Mouse (Mus musculus): ENCODE results near the gene Syde2. TPM values are rescaled to one million over a fixed set of nuclear protein-coding genes. Genes with fewer than 3 reads are reported as not detected.

Gene Syde2
- polyA plus RNA-seq, 1 experiment from 2014 or later: 1.4 TPM

DNA sequence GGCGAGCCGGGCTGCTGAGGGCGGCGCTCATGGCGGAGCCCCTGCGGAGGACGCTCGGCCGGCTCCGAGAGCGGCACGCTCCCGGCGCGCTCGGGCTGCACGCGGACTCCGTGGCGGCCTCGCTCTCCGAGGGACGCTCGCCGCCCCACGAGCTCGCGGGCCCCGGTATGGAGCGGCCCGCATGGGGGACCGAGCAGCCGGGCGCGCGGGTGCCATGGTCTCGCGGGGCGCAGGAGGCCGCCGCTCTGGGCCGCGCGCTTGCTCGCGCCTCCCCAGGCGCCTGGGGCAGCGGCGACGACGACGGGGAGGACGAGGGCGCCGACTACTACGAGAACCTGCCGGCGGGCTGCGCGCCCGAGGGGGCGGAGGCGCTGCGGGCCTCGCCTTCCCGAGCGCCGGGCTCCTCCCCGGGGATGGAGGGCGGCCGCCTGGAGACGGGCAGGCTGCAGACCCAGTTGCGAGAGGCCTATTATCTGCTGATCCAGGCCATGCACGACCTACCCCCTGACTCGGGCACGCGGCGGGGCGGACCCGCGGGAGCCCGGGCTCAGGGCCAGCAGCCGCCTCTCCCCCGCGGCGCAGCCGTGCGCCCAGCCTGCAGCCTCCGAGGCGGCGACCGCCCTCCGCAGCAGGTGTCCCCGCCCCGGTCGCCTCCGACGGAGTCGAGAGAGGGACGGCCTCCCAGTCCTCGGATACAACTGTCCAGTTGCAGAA lies 457 bp downstream of the Syde2 start:
- WGBS: under 1% methylated on average over 98 of the region's 101 CpGs
- peaks cover 12% of the 10 kb centered on the region; the same call in 1 of the 2 replicates for H3K4me1 ChIP-seq (ENCODE audit: control insufficient read depth, insufficient read depth, low read length)

DNA sequence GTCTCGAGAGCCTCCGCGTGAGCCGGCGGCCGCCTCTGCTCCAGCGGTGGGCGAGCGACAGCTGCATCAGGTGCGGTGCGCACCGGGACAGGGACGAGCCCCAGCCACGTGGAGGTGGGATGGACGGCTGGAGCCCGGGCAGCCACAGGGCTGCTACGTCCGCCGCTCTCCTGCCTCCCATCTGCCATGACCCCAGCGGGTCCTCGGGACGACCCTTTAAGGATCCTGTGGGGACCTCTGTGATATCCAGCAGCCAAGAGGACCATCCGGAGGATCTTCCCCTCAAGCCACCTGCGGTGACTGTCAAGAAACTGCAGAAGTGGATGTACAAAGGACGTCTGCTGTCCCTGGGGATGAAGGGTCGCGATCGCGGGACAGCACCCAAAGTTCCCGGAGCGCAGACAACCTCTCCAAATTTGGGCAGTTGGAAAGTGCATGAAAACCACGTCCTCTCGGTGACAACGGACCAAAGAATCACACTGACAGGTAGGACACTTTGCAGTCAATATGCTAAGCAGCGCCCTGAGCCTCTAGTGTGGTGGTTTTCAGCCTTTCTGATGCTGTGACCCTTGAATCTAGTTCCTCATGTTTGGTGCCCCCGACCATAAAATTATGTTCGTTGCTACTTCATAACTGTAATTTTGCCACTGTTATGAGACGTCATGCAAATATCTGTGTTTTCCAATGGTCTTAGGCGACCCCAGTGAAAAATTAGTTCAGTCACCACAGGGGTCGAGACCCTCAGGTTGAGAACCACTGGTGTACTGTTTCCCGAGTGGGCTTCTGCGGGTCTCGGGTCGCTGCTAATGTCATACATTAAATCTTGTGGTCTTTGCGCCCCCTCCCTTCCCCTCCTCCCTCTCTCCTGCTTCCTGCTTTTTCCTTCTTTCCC lies 1.3 kb downstream of the Syde2 start:
- Histone ChIP-seq H3K27ac (ENCODE audit: low read length) (peak overlapping the region; percentile 95), H3K27me3 (replicated peaks; ENCODE audit: control insufficient read depth, insufficient read depth, low read length) (no peaks in the 10 kb centered on the region), H3K9me3 (ENCODE audit: control insufficient read depth, low read length) (no peaks in the 10 kb centered on the region), H3K4me2 (ENCODE audit: low read depth, low read length) (peak overlapping the region; percentile 75), H3K9ac (ENCODE audit: low read depth, low read length) (peak overlapping the region; percentile 82), H3K4me3 (ENCODE audit: low read length) (peak overlapping the region; percentile 68), H3K4me1 (ENCODE audit: control insufficient read depth, insufficient read depth, low read length) (peaks cover 12% of the 10 kb centered on the region; the same call in 1 of the 2 replicates), H3K36me3 (ENCODE audit: control insufficient read depth, insufficient read depth, low read length) (no peaks in the 10 kb centered on the region)
- 1% methylated on average over 45 of the region's 45 CpGs for WGBS
- ATAC-seq: no peak

More for the DNA sequence above, 457 bp downstream of the Syde2 start:
- peak; percentile 89 for ATAC-seq
- Histone ChIP-seq H3K4me2 (ENCODE audit: low read depth, low read length) (peak overlapping the region; percentile 75), H3K36me3 (ENCODE audit: control insufficient read depth, insufficient read depth, low read length) (no peaks in the 10 kb centered on the region), H3K9ac (ENCODE audit: low read depth, low read length) (peak overlapping the region; percentile 82), H3K4me3 (ENCODE audit: low read length) (peak overlapping the region; percentile 68), H3K9me3 (ENCODE audit: control insufficient read depth, low read length) (no peaks in the 10 kb centered on the region), H3K27ac (ENCODE audit: low read length) (peak overlapping the region; percentile 95), H3K27me3 (replicated peaks; ENCODE audit: control insufficient read depth, insufficient read depth, low read length) (no peaks in the 10 kb centered on the region)

DNA sequence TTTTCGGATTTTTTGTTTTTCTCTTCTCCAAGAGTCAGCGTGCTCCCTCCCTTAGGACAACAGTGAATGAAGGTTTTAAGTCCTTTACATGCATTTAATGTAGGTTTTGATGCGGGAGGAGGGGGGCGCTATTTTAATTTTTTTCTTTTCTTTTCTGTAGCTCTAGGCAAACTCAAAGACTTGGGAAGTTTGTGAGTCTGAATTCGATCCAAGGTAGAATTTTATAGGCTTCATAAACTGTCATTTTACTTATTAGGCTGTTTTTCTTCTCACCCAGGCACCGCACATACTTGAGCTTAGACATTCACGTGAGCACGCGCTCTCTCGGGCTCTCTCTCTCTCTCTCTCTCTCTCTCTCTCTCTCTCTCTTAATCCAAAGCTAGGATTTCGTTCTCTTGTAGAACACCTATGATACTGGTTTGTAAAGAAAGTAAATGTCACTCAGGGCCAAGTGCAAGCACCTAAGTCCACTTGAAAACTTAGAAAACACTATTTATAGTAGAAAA lies 2.0 kb downstream of the Syde2 start:
- H3K4me2 ChIP-seq (ENCODE audit: low read depth, low read length): peak overlapping the region; percentile 75
- peaks cover 12% of the 10 kb centered on the region; the same call in 1 of the 2 replicates for H3K4me1 ChIP-seq (ENCODE audit: control insufficient read depth, insufficient read depth, low read length)
- peak overlapping the region; percentile 82 for H3K9ac ChIP-seq (ENCODE audit: low read depth, low read length)
- no peaks in the 10 kb centered on the region for H3K27me3 ChIP-seq (replicated peaks; ENCODE audit: control insufficient read depth, insufficient read depth, low read length)
- H3K27ac ChIP-seq (ENCODE audit: low read length): peak overlapping the region; percentile 26; the same call in 1 of the 2 replicates
- no peak for ATAC-seq
- peak overlapping the region; percentile 68 for H3K4me3 ChIP-seq (ENCODE audit: low read length)
- H3K9me3 ChIP-seq (ENCODE audit: control insufficient read depth, low read length): no peaks in the 10 kb centered on the region
- WGBS: 7% methylated on average over 11 of the region's 11 CpGs
- H3K36me3 ChIP-seq (ENCODE audit: control insufficient read depth, insufficient read depth, low read length): no peaks in the 10 kb centered on the region

GRCm38 (mm10) chr3:145991130-145991529 lies 3.5 kb downstream of the Syde2 start:
- ATAC-seq: no peak
- 64% methylated on average over 13 of the region's 13 CpGs for WGBS

DNA sequence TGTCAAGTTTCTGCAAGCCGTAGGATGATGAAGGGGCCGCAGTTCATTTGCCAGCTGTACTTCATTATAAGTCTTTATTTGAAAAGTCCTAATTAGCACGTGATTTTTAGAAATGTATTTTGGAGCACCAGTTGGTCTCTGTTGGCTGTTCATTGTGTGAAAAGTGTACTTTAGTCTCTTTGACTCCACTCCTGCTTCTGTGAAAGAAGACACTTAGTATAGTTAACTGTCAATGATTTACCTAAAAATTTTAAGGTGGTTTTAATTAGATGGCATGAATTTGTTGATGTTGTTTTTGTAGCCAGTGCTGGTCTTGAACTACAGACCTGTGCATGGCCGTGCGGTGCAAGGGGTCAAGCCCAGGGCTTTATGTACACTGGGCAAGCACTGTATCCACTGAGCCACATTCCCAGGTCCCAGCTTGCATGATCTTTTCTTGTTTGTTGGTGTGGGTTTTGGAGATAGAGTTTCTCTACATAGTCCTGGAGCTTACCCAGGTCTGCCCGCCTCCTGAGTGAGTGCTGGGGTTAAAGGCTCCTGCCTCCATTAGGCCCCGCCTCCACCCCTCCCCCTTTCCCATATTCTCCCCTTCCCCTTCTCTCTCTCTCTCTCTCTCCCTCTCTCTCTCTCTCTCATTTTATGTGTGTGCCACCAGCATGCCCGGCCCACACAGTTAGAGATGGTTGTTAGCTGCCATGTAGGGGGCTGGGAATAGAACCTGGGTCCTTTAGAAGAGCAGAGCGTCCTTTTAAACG lies 4.5 kb downstream of the Syde2 start:
- H3K4me3 ChIP-seq (ENCODE audit: low read length): no peak overlapping the region
- H3K9ac ChIP-seq (ENCODE audit: low read depth, low read length): no peak overlapping the region
- ATAC-seq: no peak
- WGBS: 81% methylated on average over 10 of the region's 10 CpGs
- H3K4me2 ChIP-seq (ENCODE audit: low read depth, low read length): no peak overlapping the region
- no peaks in the 10 kb centered on the region for H3K9me3 ChIP-seq (ENCODE audit: control insufficient read depth, low read length)
- H3K36me3 ChIP-seq (ENCODE audit: control insufficient read depth, insufficient read depth, low read length): no peaks in the 10 kb centered on the region
- H3K27me3 ChIP-seq (replicated peaks; ENCODE audit: control insufficient read depth, insufficient read depth, low read length): no peaks in the 10 kb centered on the region
- peaks cover 12% of the 10 kb centered on the region; the same call in 1 of the 2 replicates for H3K4me1 ChIP-seq (ENCODE audit: control insufficient read depth, insufficient read depth, low read length)
- H3K27ac ChIP-seq (ENCODE audit: low read length): no peak overlapping the region

More at GRCm38 (mm10) chr3:145991130-145991529, 3.5 kb downstream of the Syde2 start:
- Histone ChIP-seq H3K4me1 (ENCODE audit: control insufficient read depth, insufficient read depth, low read length) (peaks cover 12% of the 10 kb centered on the region; the same call in 1 of the 2 replicates), H3K9me3 (ENCODE audit: control insufficient read depth, low read length) (no peaks in the 10 kb centered on the region), H3K4me2 (ENCODE audit: low read depth, low read length) (peak overlapping the region; percentile 23), H3K9ac (ENCODE audit: low read depth, low read length) (no peak overlapping the region; the same call in 1 of the 2 replicates), H3K27ac (ENCODE audit: low read length) (no peak overlapping the region), H3K36me3 (ENCODE audit: control insufficient read depth, insufficient read depth, low read length) (no peaks in the 10 kb centered on the region), H3K4me3 (ENCODE audit: low read length) (peak overlapping the region; percentile 29), H3K27me3 (replicated peaks; ENCODE audit: control insufficient read depth, insufficient read depth, low read length) (no peaks in the 10 kb centered on the region)

- H3K36me3 ChIP-seq (ENCODE audit: control insufficient read depth, insufficient read depth, low read length): no peaks in the 10 kb centered on the region
- peaks cover 12% of the 10 kb centered on the region; the same call in 1 of the 2 replicates for H3K4me1 ChIP-seq (ENCODE audit: control insufficient read depth, insufficient read depth, low read length)
- no peaks in the 10 kb centered on the region for H3K27me3 ChIP-seq (replicated peaks; ENCODE audit: control insufficient read depth, insufficient read depth, low read length)
- no peak for ATAC-seq
- H3K9ac ChIP-seq (ENCODE audit: low read depth, low read length): no peak overlapping the region
- H3K9me3 ChIP-seq (ENCODE audit: control insufficient read depth, low read length): no peaks in the 10 kb centered on the region
- no peak overlapping the region for H3K4me2 ChIP-seq (ENCODE audit: low read depth, low read length)
- no peak overlapping the region for H3K27ac ChIP-seq (ENCODE audit: low read length)
- WGBS: 71% methylated on average over 10 of the region's 10 CpGs
- H3K4me3 ChIP-seq (ENCODE audit: low read length): no peak overlapping the region
These were observed 5.1 kb downstream of the Syde2 start for GRCm38 (mm10) chr3:145992796-145993195.

GRCm38 (mm10) chr3:145993481-145994201 lies 6.0 kb downstream of the Syde2 start:
- no peaks in the 10 kb centered on the region for H3K27me3 ChIP-seq (replicated peaks; ENCODE audit: control insufficient read depth, insufficient read depth, low read length)
- ATAC-seq: no peak
- H3K4me2 ChIP-seq (ENCODE audit: low read depth, low read length): no peak overlapping the region
- H3K36me3 ChIP-seq (ENCODE audit: control insufficient read depth, insufficient read depth, low read length): no peaks in the 10 kb centered on the region; the same call in 1 of the 2 replicates
- peaks cover 12% of the 10 kb centered on the region; the same call in 1 of the 2 replicates for H3K4me1 ChIP-seq (ENCODE audit: control insufficient read depth, insufficient read depth, low read length)
- no peaks in the 10 kb centered on the region for H3K9me3 ChIP-seq (ENCODE audit: control insufficient read depth, low read length)
- H3K4me3 ChIP-seq (ENCODE audit: low read length): no peak overlapping the region
- 84% methylated on average over 14 of the region's 14 CpGs for WGBS
- no peak overlapping the region for H3K27ac ChIP-seq (ENCODE audit: low read length)
- no peak overlapping the region for H3K9ac ChIP-seq (ENCODE audit: low read depth, low read length)

GRCm38 (mm10) chr3:145995489-145995888 lies 7.8 kb downstream of the Syde2 start:
- WGBS: 81% methylated on average over 5 of the region's 5 CpGs
- Histone ChIP-seq H3K4me2 (ENCODE audit: low read depth, low read length) (no peak overlapping the region), H3K27ac (ENCODE audit: low read length) (no peak overlapping the region), H3K36me3 (ENCODE audit: control insufficient read depth, insufficient read depth, low read length) (peaks cover 7% of the 10 kb centered on the region; the same call in 1 of the 2 replicates), H3K4me3 (ENCODE audit: low read length) (no peak overlapping the region), H3K9me3 (ENCODE audit: control insufficient read depth, low read length) (no peaks in the 10 kb centered on the region), H3K27me3 (replicated peaks; ENCODE audit: control insufficient read depth, insufficient read depth, low read length) (no peaks in the 10 kb centered on the region), H3K4me1 (ENCODE audit: control insufficient read depth, insufficient read depth, low read length) (peaks cover 12% of the 10 kb centered on the region; the same call in 1 of the 2 replicates), H3K9ac (ENCODE audit: low read depth, low read length) (no peak overlapping the region)
- no peak for ATAC-seq

Measured in intestine, embryonic 16.5 days (tissue).